Comparison of ENCODE assay signal across 17 mouse cellular contexts in the genomic region with DNA sequence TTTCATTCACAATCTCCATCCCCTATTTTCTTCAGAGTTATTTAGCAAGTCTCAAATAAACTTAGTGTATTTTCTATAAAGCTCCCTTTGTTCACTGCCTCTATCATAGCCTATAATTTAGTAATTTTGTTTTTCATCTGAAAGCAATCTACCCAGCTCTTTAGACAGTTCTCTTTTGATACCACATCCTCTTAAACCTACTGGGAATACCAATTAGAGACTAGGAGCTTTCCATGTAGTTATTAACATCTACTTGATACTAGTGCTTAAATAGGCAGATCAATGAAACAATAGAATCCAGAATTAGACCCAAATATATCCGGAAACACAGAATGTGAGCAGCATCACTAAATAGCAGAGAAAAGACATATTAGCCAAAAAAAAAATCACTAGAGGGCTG. TPM values are rescaled to one million over a fixed set of nuclear protein-coding genes. Genes with fewer than 3 reads are reported as not detected.
DNase-seq lines count a peak whose midpoint lies in the region; ATAC-seq and TF ChIP-seq lines count a peak whose summit lies in the region.
"Had no signal": no experiment of that assay in that cellular context is flagged by ENCODE, and none has a peak within 500 bp of the region (broad histone marks: within the 10 kb centered on the region; RNA-seq: fewer than 3 reads in every experiment).

No protein-coding gene starts in this region.

- peak; percentile 49 for DNase-seq in forebrain, embryonic 14.5 days (ENCODE audit: low spot score)
- DNase-seq in midbrain, embryonic 11.5 days (ENCODE audit: low spot score, missing footprints), result peak; percentile 2
- DNase-seq: adrenal gland, postnatal 10 days; adrenal gland, postnatal 25 days; cerebellum, adult 11-12 months; cerebellum, adult 2 months; cerebellum, adult 9-10 months; cerebellum, postnatal 10 days; cerebellum, postnatal 25 days had no signal

- no peaks in the 10 kb centered on the region for H3K27me3 ChIP-seq in forebrain, embryonic 14.5 days (replicated peaks; ENCODE audit: control insufficient read depth, insufficient read depth, low read length)
- no peaks in the 10 kb centered on the region for H3K27me3 ChIP-seq in forebrain, embryonic 12.5 days
- no peaks in the 10 kb centered on the region for H3K27me3 ChIP-seq in midbrain, embryonic 11.5 days (ENCODE audit: control insufficient read depth, insufficient read depth, low read length)
- H3K27me3 ChIP-seq in midbrain, embryonic 15.5 days (replicated peaks), result no peaks in the 10 kb centered on the region
- H3K27me3 ChIP-seq in forebrain, embryonic 16.5 days (replicated peaks; ENCODE audit: control insufficient read depth, insufficient read depth, low read length), result no peaks in the 10 kb centered on the region
- no peaks in the 10 kb centered on the region for H3K27me3 ChIP-seq in hindbrain, embryonic 16.5 days (replicated peaks; ENCODE audit: control insufficient read depth, insufficient read depth, low read length)
- H3K27me3 ChIP-seq in heart, embryonic 11.5 days (ENCODE audit: control insufficient read depth, insufficient read depth, low read length), result no peaks in the 10 kb centered on the region
- H3K27me3 ChIP-seq: embryonic facial prominence, embryonic 12.5 days had no signal

- peaks cover 13% of the 10 kb centered on the region for H3K36me3 ChIP-seq in forebrain, embryonic 14.5 days (ENCODE audit: control insufficient read depth, insufficient read depth, low read length)
- H3K36me3 ChIP-seq in forebrain, embryonic 12.5 days (replicated peaks), result peaks cover 11% of the 10 kb centered on the region
- 0 out of 2 replicates have a peak, but pooled peaks cover 2% of the 10 kb centered on the region for H3K36me3 ChIP-seq in midbrain, embryonic 11.5 days (ENCODE audit: control insufficient read depth, insufficient read depth, low read length)
- H3K36me3 ChIP-seq in midbrain, embryonic 15.5 days (replicated peaks), result no peaks in the 10 kb centered on the region
- peaks cover 4% of the 10 kb centered on the region; the same call in 1 of the 2 replicates for H3K36me3 ChIP-seq in forebrain, embryonic 16.5 days (ENCODE audit: control insufficient read depth, insufficient read depth)
- 0 out of 2 replicates have a peak, but pooled peaks cover 7% of the 10 kb centered on the region for H3K36me3 ChIP-seq in hindbrain, embryonic 16.5 days (ENCODE audit: control insufficient read depth, insufficient read depth, low read length)
- no peaks in the 10 kb centered on the region for H3K36me3 ChIP-seq in heart, embryonic 11.5 days (ENCODE audit: control insufficient read depth, insufficient read depth, low read length)
- H3K36me3 ChIP-seq: embryonic facial prominence, embryonic 12.5 days had no signal

- no peak for TF ChIP-seq POLR2A in olfactory bulb, adult 2 months (IDR thresholded peaks at IDR 0.05; ENCODE audit: insufficient read depth, low read depth, low read length)

- TF ChIP-seq CTCF in olfactory bulb, adult 2 months (IDR thresholded peaks at IDR 0.05; ENCODE audit: insufficient read depth, low read depth, low read length), result no peak

- H3K4me3 ChIP-seq in forebrain, embryonic 14.5 days (ENCODE audit: low read depth, low read length), result no peak overlapping the region
- H3K4me3 ChIP-seq in forebrain, embryonic 12.5 days (replicated peaks), result no peak overlapping the region
- H3K4me3 ChIP-seq in midbrain, embryonic 11.5 days (ENCODE audit: low read depth, low read length), result no peak overlapping the region
- H3K4me3 ChIP-seq in midbrain, embryonic 15.5 days, result no peak overlapping the region
- H3K4me3 ChIP-seq in forebrain, embryonic 16.5 days (replicated peaks; ENCODE audit: low read length), result no peak overlapping the region
- no peak overlapping the region for H3K4me3 ChIP-seq in olfactory bulb, adult 2 months (ENCODE audit: insufficient read depth, low read depth, low read length)
- H3K4me3 ChIP-seq in hindbrain, embryonic 16.5 days (ENCODE audit: low read length), result no peak overlapping the region
- no peak overlapping the region for H3K4me3 ChIP-seq in heart, embryonic 11.5 days (ENCODE audit: low read depth, low read length)
- H3K4me3 ChIP-seq: embryonic facial prominence, embryonic 10.5 days; embryonic facial prominence, embryonic 12.5 days had no signal

- 67% methylated on average over 1 of the region's 1 CpGs for WGBS in forebrain, embryonic 14.5 days
- 60% methylated on average over 1 of the region's 1 CpGs for WGBS in forebrain, embryonic 12.5 days
- WGBS in midbrain, embryonic 11.5 days, result 78% methylated on average over 1 of the region's 1 CpGs
- 52% methylated on average over 1 of the region's 1 CpGs for WGBS in midbrain, embryonic 15.5 days
- 45% methylated on average over 1 of the region's 1 CpGs for WGBS in forebrain, embryonic 16.5 days
- 11% methylated on average over 1 of the region's 1 CpGs for WGBS in olfactory bulb, adult 2 months
- 68% methylated on average over 1 of the region's 1 CpGs for WGBS in hindbrain, embryonic 16.5 days
- WGBS in heart, embryonic 11.5 days (ENCODE audit: insufficient replicate concordance), result 81% methylated on average over 1 of the region's 1 CpGs

- H3K4me1 ChIP-seq in forebrain, embryonic 14.5 days (ENCODE audit: control insufficient read depth, insufficient read depth, low read length), result no peaks in the 10 kb centered on the region
- peaks cover 7% of the 10 kb centered on the region; the same call in 1 of the 2 replicates for H3K4me1 ChIP-seq in forebrain, embryonic 12.5 days
- H3K4me1 ChIP-seq in midbrain, embryonic 11.5 days (ENCODE audit: control insufficient read depth, insufficient read depth, low read length), result no peaks in the 10 kb centered on the region
- no peaks in the 10 kb centered on the region for H3K4me1 ChIP-seq in midbrain, embryonic 15.5 days
- H3K4me1 ChIP-seq in forebrain, embryonic 16.5 days (replicated peaks; ENCODE audit: control insufficient read depth, insufficient read depth, low read length), result no peaks in the 10 kb centered on the region
- H3K4me1 ChIP-seq in olfactory bulb, adult 2 months (ENCODE audit: control insufficient read depth, insufficient read depth, low read length), result peaks cover 19% of the 10 kb centered on the region
- no peaks in the 10 kb centered on the region for H3K4me1 ChIP-seq in hindbrain, embryonic 16.5 days (ENCODE audit: control insufficient read depth, insufficient read depth, low read depth, low read length)
- H3K4me1 ChIP-seq in heart, embryonic 11.5 days (ENCODE audit: control insufficient read depth, insufficient read depth, low read length), result peaks cover 7% of the 10 kb centered on the region

- H3K27ac ChIP-seq in forebrain, embryonic 14.5 days (ENCODE audit: low read depth, low read length), result no peak overlapping the region
- H3K27ac ChIP-seq in forebrain, embryonic 12.5 days, result no peak overlapping the region
- no peak overlapping the region for H3K27ac ChIP-seq in midbrain, embryonic 11.5 days (ENCODE audit: low read depth, low read length)
- no peak overlapping the region for H3K27ac ChIP-seq in midbrain, embryonic 15.5 days
- H3K27ac ChIP-seq in forebrain, embryonic 16.5 days (ENCODE audit: low read length), result no peak overlapping the region
- H3K27ac ChIP-seq in olfactory bulb, adult 2 months (ENCODE audit: insufficient read depth, low read depth, low read length), result 0 out of 2 replicates have a peak overlapping the region, but pooled peaks have one; percentile 23
- no peak overlapping the region for H3K27ac ChIP-seq in hindbrain, embryonic 16.5 days (ENCODE audit: low read depth, low read length)
- no peak overlapping the region for H3K27ac ChIP-seq in heart, embryonic 11.5 days (ENCODE audit: low read depth, low read length)
- H3K27ac ChIP-seq: embryonic facial prominence, embryonic 10.5 days; embryonic facial prominence, embryonic 12.5 days had no signal

- H3K4me2 ChIP-seq in forebrain, embryonic 14.5 days (ENCODE audit: low read length), result no peak overlapping the region
- H3K4me2 ChIP-seq in forebrain, embryonic 12.5 days, result no peak overlapping the region
- H3K4me2 ChIP-seq in midbrain, embryonic 11.5 days, result no peak overlapping the region
- H3K4me2 ChIP-seq in midbrain, embryonic 15.5 days, result no peak overlapping the region
- no peak overlapping the region for H3K4me2 ChIP-seq in forebrain, embryonic 16.5 days (ENCODE audit: low read length)
- no peak overlapping the region for H3K4me2 ChIP-seq in hindbrain, embryonic 16.5 days (ENCODE audit: low read length)
- H3K4me2 ChIP-seq in heart, embryonic 11.5 days, result no peak overlapping the region
- H3K4me2 ChIP-seq: embryonic facial prominence, embryonic 12.5 days had no signal

- H3K9me3 ChIP-seq in forebrain, embryonic 14.5 days (replicated peaks; ENCODE audit: control insufficient read depth, low read length), result no peaks in the 10 kb centered on the region
- no peaks in the 10 kb centered on the region for H3K9me3 ChIP-seq in forebrain, embryonic 12.5 days
- H3K9me3 ChIP-seq in midbrain, embryonic 11.5 days (ENCODE audit: control insufficient read depth, low read length), result no peaks in the 10 kb centered on the region
- no peaks in the 10 kb centered on the region for H3K9me3 ChIP-seq in midbrain, embryonic 15.5 days
- H3K9me3 ChIP-seq in forebrain, embryonic 16.5 days (ENCODE audit: control insufficient read depth, low read length), result no peaks in the 10 kb centered on the region
- no peaks in the 10 kb centered on the region for H3K9me3 ChIP-seq in hindbrain, embryonic 16.5 days (ENCODE audit: control insufficient read depth, low read length)
- no peaks in the 10 kb centered on the region for H3K9me3 ChIP-seq in heart, embryonic 11.5 days (replicated peaks; ENCODE audit: control insufficient read depth, low read length)
- H3K9me3 ChIP-seq: embryonic facial prominence, embryonic 10.5 days; embryonic facial prominence, embryonic 12.5 days had no signal

- ATAC-seq in forebrain, embryonic 14.5 days, result peak; percentile 52
- no peak for ATAC-seq in forebrain, embryonic 12.5 days (ENCODE audit: low FRiP score)
- no peak for ATAC-seq in midbrain, embryonic 11.5 days (ENCODE audit: low FRiP score)
- no peak for ATAC-seq in midbrain, embryonic 15.5 days (replicated peaks)
- peak; percentile 82 for ATAC-seq in forebrain, embryonic 16.5 days
- ATAC-seq in hindbrain, embryonic 16.5 days, result no peak
- ATAC-seq in heart, embryonic 11.5 days (replicated peaks; ENCODE audit: insufficient number of reproducible peaks, low FRiP score, low TSS enrichment), result no peak

- H3K9ac ChIP-seq in forebrain, embryonic 14.5 days (ENCODE audit: low read length), result no peak overlapping the region
- no peak overlapping the region for H3K9ac ChIP-seq in forebrain, embryonic 12.5 days
- no peak overlapping the region for H3K9ac ChIP-seq in midbrain, embryonic 11.5 days (ENCODE audit: low read length)
- H3K9ac ChIP-seq in midbrain, embryonic 15.5 days, result no peak overlapping the region
- no peak overlapping the region for H3K9ac ChIP-seq in forebrain, embryonic 16.5 days (replicated peaks; ENCODE audit: low read depth, low read length)
- H3K9ac ChIP-seq in hindbrain, embryonic 16.5 days (ENCODE audit: low read depth, low read length), result no peak overlapping the region
- no peak overlapping the region for H3K9ac ChIP-seq in heart, embryonic 11.5 days (ENCODE audit: low read depth, low read length)
- H3K9ac ChIP-seq: embryonic facial prominence, embryonic 12.5 days had no signal

RNA-seq across cellular contexts. Expression of a gene that starts 14.0 kb away (rescaled TPM):
- 17.9 and 20.3 TPM in 2 replicates for polyA plus RNA-seq in forebrain, embryonic 14.5 days (2014; fragmentation: Nextera tagmentation; extraction: Ambion mirVana)
- 27.8 and 34.1 TPM in 2 replicates for polyA plus RNA-seq in forebrain, embryonic 12.5 days (2016; fragmentation: Nextera tagmentation; extraction: Ambion mirVana)
- polyA plus RNA-seq in midbrain, embryonic 11.5 days (2014; fragmentation: Nextera tagmentation; extraction: Ambion mirVana), result 32.3 and 33.2 TPM in 2 replicates
- polyA plus RNA-seq in midbrain, embryonic 15.5 days (2015; fragmentation: Nextera tagmentation; extraction: Ambion mirVana), result 27.7 and 29.4 TPM in 2 replicates
- 27.4 and 32.1 TPM in 2 replicates for polyA plus RNA-seq in forebrain, embryonic 16.5 days (2015; fragmentation: Nextera tagmentation; extraction: Ambion mirVana)
- not detected in 2 replicates for polyA plus RNA-seq in olfactory bulb, adult 2 months (2012; ENCODE audit: insufficient read depth, insufficient read length, low replicate concordance, missing spikeins)
- polyA plus RNA-seq in hindbrain, embryonic 16.5 days (2015; fragmentation: Nextera tagmentation; extraction: Ambion mirVana), result 25.2 and 34.2 TPM in 2 replicates
- 3.1 and 3.9 TPM in 2 replicates for polyA plus RNA-seq in heart, embryonic 11.5 days (2014; fragmentation: Nextera tagmentation; extraction: Ambion mirVana)

Comparison
In these comparisons a context has a peak if more than half of its experiments do, and no peak if none do; other contexts are left out.
1. ATAC-seq: peak in forebrain, embryonic 14.5 days (single experiment) and forebrain, embryonic 16.5 days (single experiment); none in forebrain, embryonic 12.5 days (single experiment), midbrain, embryonic 11.5 days (single experiment), midbrain, embryonic 15.5 days (single experiment), hindbrain, embryonic 16.5 days (single experiment) and heart, embryonic 11.5 days (single experiment).